Mouse (Mus musculus): ENCODE results near the gene 4921539E11Rik.

DNA sequence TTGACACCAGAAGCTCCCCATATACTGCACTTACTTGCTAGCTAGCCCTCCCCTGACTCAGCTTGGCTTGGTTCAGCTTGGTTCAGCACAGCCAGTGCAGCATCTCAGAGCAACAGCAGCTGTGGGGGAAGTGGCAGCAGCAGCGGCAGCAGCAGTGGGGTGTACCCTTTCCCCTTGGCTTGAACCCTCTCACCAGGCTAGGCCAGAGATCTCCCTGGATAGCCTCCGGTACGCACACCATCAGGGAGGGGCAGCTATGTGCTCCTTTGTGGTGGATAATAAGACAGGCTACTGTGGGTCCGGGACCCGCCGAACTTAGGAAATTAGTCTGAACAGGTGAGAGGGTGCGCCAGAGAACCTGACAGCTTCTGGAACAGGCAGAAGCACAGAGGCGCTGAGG is 17.6 kb downstream of the 4921539E11Rik start:
- TF ChIP-seq CTCF (IDR thresholded peaks at IDR 0.05; ENCODE audit: control insufficient read depth, insufficient read depth, insufficient read length) = no peak
- TF ChIP-seq USF1 (IDR thresholded peaks at IDR 0.05; ENCODE audit: low read depth) = no peak
- TF ChIP-seq MAX (IDR thresholded peaks at IDR 0.05) = no peak
- no peak for TF ChIP-seq MYOD1 (IDR thresholded peaks at IDR 0.05; ENCODE audit: control insufficient read depth, insufficient read length, low read depth)
- no peak for TF ChIP-seq MYOG (IDR thresholded peaks at IDR 0.05; ENCODE audit: control insufficient read depth, extremely low read depth, insufficient read length)
- TF ChIP-seq CEBPB (IDR thresholded peaks at IDR 0.05; ENCODE audit: low read depth) = no peak
- TF ChIP-seq FOSL1 (IDR thresholded peaks at IDR 0.05; ENCODE audit: insufficient read depth, low read length, poor library complexity, severe bottlenecking) = no peak
